Mouse (Mus musculus): Measurements from ENCODE around the gene Slc7a11.

DNA sequence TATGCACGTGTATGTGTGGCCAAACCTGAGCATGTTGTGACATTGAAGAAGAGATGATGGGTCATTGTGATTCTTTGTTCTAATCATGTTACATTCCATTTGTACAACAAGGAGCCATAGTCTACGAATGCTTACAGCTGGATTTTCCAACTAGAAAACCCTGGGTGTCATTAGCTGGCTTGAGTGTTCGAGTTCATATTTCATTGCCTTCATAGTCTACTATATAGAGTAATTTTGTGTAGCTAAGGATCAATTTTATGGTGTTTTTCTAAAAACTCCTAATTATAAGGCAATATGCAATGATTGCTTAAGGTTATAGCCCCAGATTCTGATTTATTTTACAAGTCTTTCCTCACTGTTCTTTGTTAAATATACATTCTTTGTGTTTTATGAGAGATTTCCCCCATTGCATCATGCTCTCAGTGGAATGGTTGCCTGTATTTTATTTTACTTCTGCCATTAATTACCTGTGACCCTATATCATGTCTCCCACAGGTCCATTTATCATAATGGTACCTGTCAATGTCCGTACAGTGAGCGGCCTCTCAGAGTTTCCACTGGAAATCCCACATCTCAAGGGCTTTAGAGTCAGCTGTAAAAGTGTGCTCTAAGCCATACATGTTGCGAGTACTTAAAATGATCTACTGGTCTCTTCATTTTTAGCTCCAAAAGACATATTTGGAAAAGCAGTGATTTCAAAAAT, 193.7 kb downstream of the Slc7a11 start:
- TF ChIP-seq CTCF (IDR thresholded peaks at IDR 0.05; ENCODE audit: borderline replicate concordance, control insufficient read depth, extremely low read depth, insufficient read depth, low read length, poor library complexity) (no peak), POLR2A (IDR thresholded peaks at IDR 0.05; ENCODE audit: control insufficient read depth, extremely low read depth, insufficient read depth, low read length, poor library complexity) (no peak)

Data from thymus, adult 2 months (tissue).